Comparison of ENCODE assay signal across 1 mouse cellular context in the genomic region with DNA sequence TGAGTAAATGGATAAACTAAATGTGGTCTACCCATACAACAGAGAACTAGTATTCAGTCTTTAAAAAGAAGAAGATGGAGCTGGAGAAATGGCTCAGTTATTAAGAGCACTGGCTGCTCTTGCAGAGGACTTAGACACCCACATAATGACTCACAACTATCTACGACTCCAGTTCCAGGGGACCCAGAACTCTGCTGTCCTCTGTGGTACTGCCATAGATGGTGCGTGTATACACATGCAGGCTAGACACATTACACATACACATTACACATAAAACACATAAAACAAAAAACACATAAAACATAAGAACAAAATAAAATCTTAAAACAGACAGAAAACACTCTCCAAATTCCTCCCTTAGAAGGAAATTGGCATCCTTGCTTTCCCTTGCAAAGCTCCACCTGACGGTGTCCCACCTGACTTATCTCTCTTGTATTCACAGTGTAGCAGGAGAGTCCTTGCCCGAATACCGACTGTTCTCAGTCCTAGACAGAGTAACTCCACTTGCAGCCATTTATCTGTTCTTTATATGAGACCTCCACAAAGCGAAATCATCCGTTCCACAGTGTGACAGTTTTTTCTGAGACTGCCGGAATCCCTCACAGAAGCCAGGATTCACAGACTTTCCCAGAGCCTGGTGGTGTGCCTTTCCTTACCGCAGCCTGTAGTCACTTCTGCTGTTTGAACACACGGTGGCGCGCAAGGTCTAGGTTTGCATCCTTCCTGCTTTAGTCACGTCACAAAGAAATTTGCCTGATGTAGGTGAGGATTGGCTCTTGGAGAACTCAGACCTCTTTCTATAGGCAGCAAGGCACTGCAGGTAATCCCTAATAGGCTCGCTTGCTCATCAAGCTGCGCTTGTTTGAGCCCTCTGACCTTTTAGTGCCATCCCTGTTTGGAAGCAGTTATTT.
A peak's percentile ranks its signal among the peaks of the same experiment; 100 is the strongest.
TF ChIP-seq lines count a peak whose summit lies in the region.

No protein-coding gene starts in this region.

TF ChIP-seq in MEL, 35 proteins besides CTCF, POLR2A, EP300 and RAD21:
- TF ChIP-seq ZNF384 (IDR thresholded peaks at IDR 0.05; ENCODE audit: low read depth, low read length) (peak; percentile 46; the same call in 1 of the 2 replicates), TCF12 (IDR thresholded peaks at IDR 0.05; ENCODE audit: low read depth, low read length) (0 out of 2 replicates have a peak, but pooled peaks have one; percentile 15), E2F4 (IDR thresholded peaks at IDR 0.05; ENCODE audit: borderline replicate concordance, low read depth, low read length) (no peak), ELF1 (IDR thresholded peaks at IDR 0.05; ENCODE audit: low read depth, low read length) (peak; percentile 63), HCFC1 (IDR thresholded peaks at IDR 0.05; ENCODE audit: low read depth, low read length) (0 out of 2 replicates have a peak, but pooled peaks have one; percentile 39), USF2 (IDR thresholded peaks at IDR 0.05; ENCODE audit: borderline replicate concordance in 1 of 2, insufficient read depth in 1 of 2, low read depth in 1 of 2, low read length in 2 of 2) (no peak), POLR2AphosphoS5 (IDR thresholded peaks at IDR 0.05; ENCODE audit: borderline replicate concordance, low read depth, low read length) (no peak), CHD1 (IDR thresholded peaks at IDR 0.05; ENCODE audit: low read depth, low read length) (no peak), SMC3 (IDR thresholded peaks at IDR 0.05; ENCODE audit: low read depth, low read length) (peak; percentile 98), SIN3A (IDR thresholded peaks at IDR 0.05; ENCODE audit: low read length) (peak; percentile 71), ZMIZ1 (IDR thresholded peaks at IDR 0.05; ENCODE audit: low read depth, low read length) (no peak), USF1 (IDR thresholded peaks at IDR 0.05; ENCODE audit: low read depth, low read length) (no peak), ZC3H11A (IDR thresholded peaks at IDR 0.05; ENCODE audit: low read depth, low read length) (peak; percentile 96), MAZ (IDR thresholded peaks at IDR 0.05; ENCODE audit: low read depth, low read length) (0 out of 2 replicates have a peak, but pooled peaks have one; percentile 51), JUND (IDR thresholded peaks at IDR 0.05; ENCODE audit: low read depth, low read length) (0 out of 2 replicates have a peak, but pooled peaks have one; percentile 55), MXI1 (IDR thresholded peaks at IDR 0.05; ENCODE audit: low read depth, low read length) (peak; percentile 31; the same call in 1 of the 2 replicates), GATA1 (IDR thresholded peaks at IDR 0.05; ENCODE audit: low read depth, low read length) (no peak)
TF ChIP-seq in MEL: peak in this region for 10.
